Mouse (Mus musculus) naive thymus-derived CD4-positive, alpha-beta T cell, adult 2 months (primary cell): ENCODE data around the gene Folh1.
"Not testable (repeated sequence)": the region's sequence is repeated elsewhere in the genome, so short reads cannot be mapped to it uniquely, and the experiment has no call there.

ENCODE experiments used
- DNase-seq: peaks from one replicate; pipeline ENCODE4 v3.0.0-alpha.2; 2011; ENCODE audit warnings: low read depth

Folh1 gene

GRCm38 (mm10) chr7:86775617-86776325 is at the start of gene Folh1:
Gene Folh1, minus strand, starts transcription at chr7:86775943.
- DNase-seq: no peak

DNA sequence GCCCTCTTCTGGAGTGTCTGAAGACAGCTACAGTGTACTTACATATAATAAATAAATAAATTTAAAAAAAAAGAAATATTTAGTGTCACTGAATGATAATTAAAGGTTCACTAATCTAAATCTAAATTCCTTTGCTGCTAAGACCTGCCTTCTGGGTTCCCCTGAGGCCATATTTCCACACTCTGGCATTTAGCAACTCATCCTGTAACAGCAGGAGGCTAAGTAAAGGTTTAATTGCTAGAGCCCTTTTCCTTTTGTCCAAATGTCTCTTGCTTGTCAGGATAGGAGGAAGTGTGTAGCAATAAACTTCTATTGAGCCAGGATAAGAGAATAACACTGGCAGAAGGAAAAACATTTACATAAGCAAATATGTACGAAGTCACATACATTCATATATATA is 40.7 kb upstream of the Folh1 start:
- no peak for DNase-seq

DNA sequence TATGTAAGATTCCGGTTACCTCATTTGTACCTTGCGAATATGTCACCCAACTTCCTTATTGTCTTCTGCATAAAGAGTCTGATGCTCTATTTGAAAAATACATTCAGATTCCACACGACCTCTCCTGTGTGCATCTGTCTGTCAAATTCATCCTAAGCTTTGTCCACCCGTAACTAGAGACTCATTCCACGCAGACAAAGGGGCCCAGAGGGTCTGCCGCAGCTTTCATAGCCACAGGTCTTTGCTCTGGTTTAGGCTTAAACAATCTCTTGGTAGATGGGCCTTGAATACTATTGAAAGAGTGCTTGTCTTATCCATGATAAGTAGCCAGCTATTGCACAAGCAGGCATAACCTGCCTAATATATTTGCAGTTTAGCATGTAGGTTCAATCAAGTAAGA is 40.0 kb upstream of the Folh1 start:
- DNase-seq: not testable (repeated sequence)

- DNase-seq: not testable (repeated sequence)
Observed at GRCm38 (mm10) chr7:86815241-86815640, 39.5 kb upstream of the Folh1 start.

DNA sequence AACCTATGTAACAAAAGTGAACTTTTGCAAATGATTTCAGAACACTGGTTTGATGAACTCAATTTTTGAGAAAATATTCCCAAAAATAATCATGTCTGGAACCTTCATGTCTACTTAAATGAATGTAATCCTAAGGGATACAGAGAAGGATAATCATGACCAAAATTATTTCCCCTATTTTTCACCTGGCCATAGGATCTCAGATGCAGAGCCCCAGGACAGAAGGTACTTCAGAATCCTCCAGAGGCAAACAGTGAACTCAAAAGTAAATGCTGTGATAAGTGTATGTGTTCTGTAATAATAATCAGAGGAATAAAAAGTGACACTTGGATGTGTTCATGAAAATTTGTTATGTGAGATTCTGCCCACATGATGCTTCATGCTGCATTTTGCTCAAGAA is 19.0 kb upstream of the Folh1 start, which contains the start of gene Vmn2r77:
Gene Vmn2r77 (plus strand): TSS at position 301 of the 400 bp plus-strand sequence.
- DNase-seq: no peak

DNA sequence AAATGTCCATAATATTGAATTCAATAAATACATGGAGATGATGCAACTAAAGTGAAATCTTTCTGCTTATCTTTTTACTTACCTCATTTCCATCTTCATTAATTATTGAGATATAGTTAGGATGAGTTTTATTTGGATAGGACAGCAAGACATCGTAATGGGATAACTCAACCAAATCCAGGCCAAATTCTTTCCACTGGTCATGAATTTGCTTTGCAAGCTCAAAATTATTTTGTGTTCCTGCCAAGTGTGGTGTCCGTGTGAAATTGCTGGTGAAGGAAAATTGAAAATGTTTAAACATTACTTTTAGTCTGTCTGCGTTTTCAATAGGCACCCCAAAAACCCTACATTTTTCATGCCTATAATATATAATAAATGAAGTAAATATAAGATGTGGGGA is 4.1 kb downstream of the Folh1 start:
- no peak for DNase-seq

- DNase-seq: no peak
Observed at GRCm38 (mm10) chr7:86764628-86765027, 11.1 kb downstream of the Folh1 start.

DNA sequence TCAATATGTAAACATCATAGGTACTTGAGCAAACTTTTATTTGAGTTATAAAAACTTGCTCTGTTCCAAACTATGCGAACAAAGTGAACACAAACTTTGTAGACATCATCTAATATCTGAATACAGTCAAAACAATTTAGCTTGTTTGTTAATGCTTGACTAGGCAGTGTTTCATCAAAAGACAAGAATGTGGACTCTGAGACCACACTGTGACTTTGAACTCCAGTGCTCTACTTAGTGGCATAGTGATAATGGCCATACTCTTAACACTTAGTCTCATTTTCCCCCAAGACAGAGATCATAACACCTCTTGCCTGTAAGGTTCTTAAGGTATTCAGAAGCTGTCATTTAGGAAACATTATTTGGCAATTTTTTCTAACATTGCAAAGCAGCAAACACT is 15.0 kb downstream of the Folh1 start:
- no peak for DNase-seq

DNA sequence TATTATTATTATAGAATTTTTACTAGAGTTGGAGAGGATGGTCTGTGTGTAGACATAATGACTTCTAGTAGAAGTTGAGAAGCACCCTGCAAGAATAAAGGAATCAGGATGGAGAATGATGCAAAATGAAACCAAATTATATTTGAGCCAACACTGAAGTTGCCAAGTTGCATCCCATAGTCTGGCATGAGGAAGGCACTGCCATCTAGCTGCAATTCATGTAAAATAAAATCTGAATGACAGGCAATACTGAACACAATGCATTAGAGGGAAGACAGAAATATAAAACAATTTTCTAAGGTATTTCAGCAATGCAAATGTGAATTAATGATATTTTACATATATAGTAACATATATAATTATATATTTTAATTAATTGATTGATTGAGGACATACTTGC is 50.7 kb downstream of the Folh1 start:
- no peak for DNase-seq

- no peak for DNase-seq
Observed at GRCm38 (mm10) chr7:86688030-86688429, 87.7 kb downstream of the Folh1 start, which contains the start of gene Olfr292. Gene Olfr292, plus strand, starts transcription at chr7:86688330.
